Mouse (Mus musculus) MEL (cell line): Measurements from ENCODE around the gene Golm1. TPM values are rescaled to one million over a fixed set of nuclear protein-coding genes. Genes with fewer than 3 reads are reported as not detected.

Experiments
- DNase-seq: peaks from one replicate; pipeline ENCODE4 v3.0.0; 2011; ENCODE audit warnings: low read depth, low spot score
- H3K27ac ChIP-seq: 2 replicates; pipeline ENCODE4 v1.5.1; 2012; ENCODE audit warnings: low read depth, mild to moderate bottlenecking, control low read depth, low read length, moderate library complexity; ENCODE audit not compliant: control insufficient read depth
- H3K27me3 ChIP-seq, 2 experiments: fragments of 150-350 bp in 1 of 2; sonication (generic) in 1 of 2; 2 replicates each; pipeline ENCODE4 v1.6.1; 2012; ENCODE audit warnings: low read length in 2 of 2, mild to moderate bottlenecking in 2 of 2, improper control_type of control experiment in 1 of 2, moderate library complexity in 1 of 2; ENCODE audit not compliant: insufficient read depth in 2 of 2, control insufficient read depth in 1 of 2
- H3K36me3 ChIP-seq, 2 experiments: 2 replicates each; pipeline ENCODE4 v1.6.1; 2012 to 2014; ENCODE audit warnings: low read length in 2 of 2, improper control_type of control experiment in 1 of 2, inconsistent platforms in 1 of 2, mild to moderate bottlenecking in 1 of 2; ENCODE audit not compliant: insufficient read depth in 2 of 2, control insufficient read depth in 1 of 2
- H3K4me1 ChIP-seq, 2 experiments: fragments of 150-350 bp in 1 of 2; sonication (generic) in 1 of 2; 2 replicates each; pipeline ENCODE4 v1.6.1; 2012; ENCODE audit warnings: low read length in 2 of 2, improper control_type of control experiment in 1 of 2, mild to moderate bottlenecking in 1 of 2; ENCODE audit not compliant: insufficient read depth in 2 of 2, control insufficient read depth in 1 of 2
- H3K4me3 ChIP-seq, 2 experiments: fragments of 150-350 bp in 1 of 2; sonication (generic) in 1 of 2; 2 replicates each; pipeline ENCODE4 v1.5.1; 2012; ENCODE audit warnings: low read depth in 2 of 2, low read length in 2 of 2, mild to moderate bottlenecking in 2 of 2, moderate library complexity in 2 of 2, control low read depth in 1 of 2, improper control_type of control experiment in 1 of 2; ENCODE audit not compliant: control insufficient read depth in 1 of 2, insufficient read depth in 1 of 2
- H3K79me2 ChIP-seq: 2 replicates; pipeline ENCODE4 v1.6.1; 2012; ENCODE audit warnings: mild to moderate bottlenecking, low read length, moderate library complexity; ENCODE audit not compliant: control insufficient read depth, poor library complexity, insufficient read depth
- H3K9ac ChIP-seq: 2 replicates; pipeline ENCODE4 v1.6.1; 2012; ENCODE audit warnings: low read depth, mild to moderate bottlenecking, control low read depth, low read length, moderate library complexity; ENCODE audit not compliant: control insufficient read depth, poor library complexity, severe bottlenecking
- H3K9me3 ChIP-seq: fragments of 150-350 bp; sonication (generic); replicated peaks from 2 replicates; pipeline ENCODE4 v1.6.1; 2012; ENCODE audit warnings: mild to moderate bottlenecking, low read length, improper control_type of control experiment, moderate library complexity; ENCODE audit not compliant: insufficient read depth
- BHLHE40 ChIP-seq: IDR thresholded peaks from 2 replicates; pipeline ENCODE4 v1.6.1; 2012; ENCODE audit warnings: low read depth, mild to moderate bottlenecking, inconsistent platforms, low read length, improper control_type of control experiment, borderline replicate concordance
- CHD2 ChIP-seq: IDR thresholded peaks from 2 replicates; pipeline ENCODE4 v1.6.1; 2011; ENCODE audit warnings: low read length, improper control_type of control experiment
- E2F4 ChIP-seq: IDR thresholded peaks from 2 replicates; pipeline ENCODE4 v1.6.1; 2011; ENCODE audit warnings: low read depth, low read length, improper control_type of control experiment, borderline replicate concordance
- EP300 ChIP-seq, 2 experiments: IDR thresholded peaks; 2 replicates each; pipeline ENCODE4 v1.6.1; 2011; ENCODE audit warnings: improper control_type of control experiment in 2 of 2, low read length in 2 of 2, low read depth in 1 of 2, mild to moderate bottlenecking in 1 of 2
- HCFC1 ChIP-seq: IDR thresholded peaks from 2 replicates; pipeline ENCODE4 v1.6.1; 2012; ENCODE audit warnings: low read depth, mild to moderate bottlenecking, inconsistent platforms, low read length, improper control_type of control experiment, moderate library complexity
- JUND ChIP-seq: IDR thresholded peaks from 2 replicates; pipeline ENCODE4 v1.6.1; 2011; ENCODE audit warnings: low read depth, mild to moderate bottlenecking, improper control_type of control experiment, low read length
- KAT2A ChIP-seq: conservative IDR thresholded peaks from 2 replicates; pipeline ENCODE4 v1.6.1; 2012; ENCODE audit warnings: low read depth, low read length, improper control_type of control experiment, inconsistent platforms
- MEF2A ChIP-seq: IDR thresholded peaks from 2 replicates; pipeline ENCODE4 v1.6.1; 2014; ENCODE audit warnings: low read depth, mild to moderate bottlenecking, inconsistent platforms, low read length, improper control_type of control experiment; ENCODE audit not compliant: poor library complexity, insufficient replicate concordance, severe bottlenecking; ENCODE audit errors: extremely low read depth
- MXI1 ChIP-seq: IDR thresholded peaks from 2 replicates; pipeline ENCODE4 v1.6.1; 2011; ENCODE audit warnings: mild to moderate bottlenecking, low read depth, low read length, improper control_type of control experiment
- MYB ChIP-seq: IDR thresholded peaks from 2 replicates; pipeline ENCODE4 v1.6.1; 2011; ENCODE audit warnings: mild to moderate bottlenecking, low read depth, low read length, improper control_type of control experiment
- NELFE ChIP-seq: IDR thresholded peaks from 2 replicates; pipeline ENCODE4 v1.6.1; 2011; ENCODE audit warnings: low read depth, low read length, improper control_type of control experiment
- NRF1 ChIP-seq: IDR thresholded peaks from 2 replicates; pipeline ENCODE4 v1.6.1; 2014; ENCODE audit warnings: low read depth, mild to moderate bottlenecking, inconsistent platforms, low read length, improper control_type of control experiment, moderate library complexity; ENCODE audit not compliant: poor library complexity, insufficient read depth, severe bottlenecking
- POLR2AphosphoS5 ChIP-seq: IDR thresholded peaks from 2 replicates; pipeline ENCODE4 v1.6.1; 2012; ENCODE audit warnings: low read depth, borderline replicate concordance, mild to moderate bottlenecking, inconsistent platforms, low read length, moderate library complexity, mixed read lengths
- RAD21 ChIP-seq: IDR thresholded peaks from 2 replicates; pipeline ENCODE4 v1.6.1; 2011; ENCODE audit warnings: mild to moderate bottlenecking, low read depth, low read length, improper control_type of control experiment
- TAL1 ChIP-seq: IDR thresholded peaks from 2 replicates; pipeline ENCODE4 v1.6.1; 2012; ENCODE audit warnings: mild to moderate bottlenecking, inconsistent platforms, low read length, moderate library complexity, mixed read lengths
- TBP ChIP-seq: IDR thresholded peaks from 2 replicates; pipeline ENCODE4 v1.8.0; 2011; ENCODE audit warnings: low read depth, low read length, improper control_type of control experiment
- UBTF ChIP-seq: IDR thresholded peaks from 2 replicates; pipeline ENCODE4 v1.6.1; 2012; ENCODE audit warnings: low read depth, mild to moderate bottlenecking, inconsistent platforms, low read length, improper control_type of control experiment, moderate library complexity, borderline replicate concordance; ENCODE audit not compliant: insufficient read depth
- USF1 ChIP-seq: IDR thresholded peaks from 2 replicates; pipeline ENCODE4 v1.6.1; 2014; ENCODE audit warnings: low read depth, mild to moderate bottlenecking, inconsistent platforms, low read length, improper control_type of control experiment, moderate library complexity
- ZKSCAN1 ChIP-seq: IDR thresholded peaks from 2 replicates; pipeline ENCODE4 v1.6.1; 2012; ENCODE audit warnings: low read depth, mild to moderate bottlenecking, inconsistent platforms, low read length, improper control_type of control experiment, moderate library complexity
- ZMIZ1 ChIP-seq: IDR thresholded peaks from 2 replicates; pipeline ENCODE4 v1.6.1; 2012; ENCODE audit warnings: low read depth, mild to moderate bottlenecking, inconsistent platforms, low read length, improper control_type of control experiment, moderate library complexity
- polyA plus RNA-seq, 2 experiments: library from polyadenylated mRNA; stranded (reverse) in 1 of 2; unstranded in 1 of 2; fragments of >175 nt in 1 of 2; fragments of >200 nt in 1 of 2; gene quantifications; 2 replicates each; pipeline versions ENCODE4 v1.2.1 to v1.2.4; 2012; ENCODE audit warnings: low replicate concordance in 2 of 2, low read depth in 1 of 2; ENCODE audit not compliant: insufficient read length in 2 of 2, insufficient read depth in 1 of 2, missing spikeins in 1 of 2
- total RNA-seq: library from RNA; depleted of rRNA; stranded (reverse); fragments of 300-350 nt; gene quantifications from 2 replicates; pipeline ENCODE4 v1.2.3, GENCODE M21; 2012

Golm1 gene
- total and polyA plus RNA-seq, 3 experiments: 22.1 to 26.8 TPM; not detected in 1

DNA sequence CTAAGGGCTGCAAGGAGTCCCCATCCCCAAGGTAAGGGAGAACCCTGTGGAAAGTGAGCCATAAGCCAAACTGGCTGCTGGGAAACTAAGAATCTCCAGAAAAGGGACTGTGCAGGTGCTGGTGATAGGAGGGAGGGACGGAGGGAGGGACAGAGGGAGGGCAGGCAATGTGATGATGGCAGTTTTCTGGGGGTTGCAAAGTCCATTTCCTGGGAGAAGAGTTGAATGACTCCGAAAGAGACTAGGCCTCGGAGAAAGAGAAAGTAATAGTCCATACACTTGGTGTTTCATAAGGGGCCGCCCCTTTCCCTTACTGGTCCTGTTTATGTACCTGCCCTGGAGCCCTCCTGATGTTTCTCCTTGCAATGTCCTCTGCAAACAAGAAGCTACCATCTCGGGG is 21.1 kb downstream of the Golm1 start:
- no peaks in the 10 kb centered on the region for H3K79me2 ChIP-seq
- no peaks in the 10 kb centered on the region for H3K4me1 ChIP-seq
- no peak overlapping the region for H3K9ac ChIP-seq
- H3K27ac ChIP-seq: no peak overlapping the region
- H3K27me3 ChIP-seq: no peaks in the 10 kb centered on the region
- no peak for TF ChIP-seq HCFC1
- no peak for TF ChIP-seq NELFE
- TF ChIP-seq E2F4: no peak
- TF ChIP-seq UBTF: no peak
- TF ChIP-seq JUND: no peak
- no peak for TF ChIP-seq ZKSCAN1
- TF ChIP-seq BHLHE40: no peak
- no peak for TF ChIP-seq EP300 (IDR thresholded peaks at IDR 0.05; ENCODE audit: low read depth in 1 of 2, low read length in 2 of 2)
- TF ChIP-seq RAD21: no peak
- no peak for TF ChIP-seq MYB
- no peak for TF ChIP-seq USF1
- no peak for TF ChIP-seq NRF1
- no peak overlapping the region for H3K4me3 ChIP-seq
- no peak for DNase-seq
- no peaks in the 10 kb centered on the region for H3K36me3 ChIP-seq
- no peaks in the 10 kb centered on the region for H3K9me3 ChIP-seq

DNA sequence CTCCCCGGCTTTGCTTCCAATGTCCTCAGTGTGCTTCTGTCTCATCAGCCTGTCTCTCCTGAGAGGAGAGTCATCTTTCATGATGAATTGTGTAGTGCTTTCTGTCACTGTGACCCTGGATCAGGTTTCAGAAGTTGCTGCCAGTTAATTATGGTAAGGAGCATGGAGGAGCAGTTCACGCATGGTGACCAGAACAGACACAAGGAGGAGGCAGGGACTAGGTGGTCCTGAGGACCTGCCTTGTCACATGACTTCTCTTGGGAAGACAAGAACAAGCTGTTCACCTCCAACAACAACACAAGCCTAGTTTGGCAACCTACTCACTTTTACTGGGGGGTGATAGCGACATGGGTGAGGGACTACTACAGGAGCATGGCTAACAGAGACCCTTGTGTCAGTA is 22.5 kb downstream of the Golm1 start:
- no peak overlapping the region for H3K4me3 ChIP-seq
- H3K4me1 ChIP-seq: no peaks in the 10 kb centered on the region
- H3K27me3 ChIP-seq: no peaks in the 10 kb centered on the region
- 0 out of 4 replicates have a peak, but pooled peaks cover 0 to 2% of the 10 kb centered on the region in 2 experiments for H3K36me3 ChIP-seq
- no peak for TF ChIP-seq TAL1
- TF ChIP-seq KAT2A: no peak
- no peak for TF ChIP-seq MEF2A
- no peak for TF ChIP-seq NELFE
- no peak for TF ChIP-seq MXI1
- TF ChIP-seq TBP: no peak
- no peak for TF ChIP-seq E2F4
- TF ChIP-seq RAD21: no peak
- TF ChIP-seq ZMIZ1: no peak
- no peak for TF ChIP-seq POLR2AphosphoS5
- TF ChIP-seq MYB: no peak
- no peak for TF ChIP-seq CHD2
- no peak overlapping the region for H3K27ac ChIP-seq
- no peaks in the 10 kb centered on the region for H3K9me3 ChIP-seq
- DNase-seq: no peak
- H3K79me2 ChIP-seq: no peaks in the 10 kb centered on the region
- H3K9ac ChIP-seq: no peak overlapping the region
